Mouse (Mus musculus): ENCODE data around the gene Dnajc11.

Dnajc11 gene

GRCm38 (mm10) chr4:151932576-151933504, 651 bp upstream of the Dnajc11 start:
- no peak for DNase-seq

DNA sequence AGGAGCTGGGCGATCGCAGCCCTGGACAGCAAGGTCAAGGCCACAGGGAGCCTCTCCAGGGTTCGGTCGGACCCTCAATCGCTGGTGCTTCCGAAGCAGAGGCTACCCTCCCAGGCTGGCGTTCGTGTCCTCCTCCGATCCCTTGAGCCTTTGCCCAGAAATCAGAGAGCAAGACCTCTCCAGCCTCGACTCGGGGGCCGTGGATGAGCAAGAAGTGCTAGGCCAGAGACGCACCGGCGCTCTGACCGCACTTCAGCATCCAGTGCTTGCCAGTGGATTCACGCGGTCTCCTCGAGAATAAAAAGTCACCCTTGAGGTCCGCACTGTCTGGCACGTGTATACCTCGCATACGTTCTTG, 703 bp downstream of the Dnajc11 start:
- DNase-seq: no peak

DNA sequence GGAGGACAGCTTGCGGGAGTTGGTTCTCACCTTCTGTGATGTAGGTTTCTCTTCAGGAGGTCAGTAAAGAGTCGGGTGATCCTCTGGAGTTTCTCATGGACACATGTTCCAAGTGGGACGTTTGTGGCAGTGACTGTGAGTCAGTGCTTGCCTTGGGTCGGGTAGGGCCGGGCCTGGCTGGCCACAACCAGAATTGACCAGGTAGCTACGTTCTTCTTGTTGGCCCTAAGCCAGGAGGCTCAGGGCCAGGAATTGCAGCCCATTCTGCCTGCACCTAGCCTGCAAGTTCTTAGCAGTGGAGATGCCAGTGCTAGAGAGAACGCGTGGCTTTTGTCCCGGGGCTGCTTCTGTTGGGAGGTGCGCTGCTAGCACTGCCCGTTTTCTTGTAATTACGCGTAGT, 4.0 kb downstream of the Dnajc11 start:
- DNase-seq: no peak

DNA sequence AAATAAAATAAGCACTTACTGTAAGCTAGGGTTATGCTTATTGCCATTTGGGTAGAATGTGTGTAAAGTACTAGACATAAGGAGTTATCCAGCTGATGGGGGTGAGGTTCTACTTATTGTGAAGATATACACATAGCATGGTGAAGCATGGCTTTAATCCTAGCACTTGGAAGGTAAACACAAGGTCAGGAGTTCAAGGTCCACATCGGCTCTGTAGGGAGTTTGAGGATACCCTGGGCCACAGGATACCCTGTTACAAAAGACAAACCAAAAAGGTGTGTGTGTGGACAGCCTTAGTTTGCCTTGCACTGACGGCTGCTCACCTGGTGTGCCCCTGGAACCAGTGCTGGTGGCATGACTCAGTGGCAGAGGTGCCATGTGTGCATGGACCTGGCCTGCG, 4.6 kb downstream of the Dnajc11 start:
- DNase-seq: no peak

DNA sequence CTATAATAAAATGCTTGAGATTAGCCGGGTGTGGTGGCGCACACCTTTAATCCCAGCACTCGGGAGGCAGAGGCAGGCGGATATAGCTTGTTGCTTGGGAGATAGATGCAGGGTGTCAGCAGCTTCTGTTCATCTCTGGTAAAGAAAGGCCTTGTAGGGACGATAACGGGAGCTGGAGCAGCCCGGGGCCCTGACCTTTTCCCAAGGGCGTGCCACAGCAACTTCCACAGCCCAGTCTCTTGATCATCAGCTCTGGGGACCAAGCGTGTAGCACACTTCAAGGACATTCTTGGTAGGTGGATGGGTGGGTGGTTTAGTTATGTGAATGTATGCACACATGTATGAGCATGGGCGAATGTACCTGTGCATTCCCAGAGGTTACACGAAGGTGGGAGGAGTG, 12.7 kb downstream of the Dnajc11 start:
- no peak for DNase-seq

GRCm38 (mm10) chr4:151948497-151949471, 15.3 kb downstream of the Dnajc11 start:
- DNase-seq: no peak

DNA sequence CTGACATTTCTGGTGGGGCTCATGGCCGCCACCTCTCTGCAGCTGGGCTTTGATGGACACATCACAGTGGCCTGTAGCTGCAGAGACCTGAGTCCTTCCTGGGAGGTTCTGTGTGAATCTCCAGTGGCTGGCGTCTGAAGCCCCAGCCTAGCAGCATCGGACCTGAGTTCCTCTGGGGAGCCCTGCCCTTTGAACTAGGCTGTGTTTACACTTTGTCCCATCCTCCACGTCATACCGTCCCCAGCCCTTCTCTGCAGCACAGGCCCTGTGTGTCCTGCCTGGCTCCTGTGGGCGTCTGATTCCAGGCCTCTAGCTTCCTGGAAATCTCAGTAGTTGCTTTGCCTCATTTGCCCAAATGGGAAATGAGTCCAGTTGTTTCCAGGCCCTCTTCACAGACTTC, 19.7 kb downstream of the Dnajc11 start:
- no peak for DNase-seq

GRCm38 (mm10) chr4:151955791-151956190, 22.3 kb downstream of the Dnajc11 start:
- DNase-seq: no peak

- no peak for DNase-seq
Measured at GRCm38 (mm10) chr4:151957584-151958315, 24.3 kb downstream of the Dnajc11 start.

GRCm38 (mm10) chr4:151959849-151960512, 26.5 kb downstream of the Dnajc11 start:
- no peak for DNase-seq

- DNase-seq: peak; percentile 26 to 29
Measured at GRCm38 (mm10) chr4:151960513-151960854, 27.0 kb downstream of the Dnajc11 start.

DNA sequence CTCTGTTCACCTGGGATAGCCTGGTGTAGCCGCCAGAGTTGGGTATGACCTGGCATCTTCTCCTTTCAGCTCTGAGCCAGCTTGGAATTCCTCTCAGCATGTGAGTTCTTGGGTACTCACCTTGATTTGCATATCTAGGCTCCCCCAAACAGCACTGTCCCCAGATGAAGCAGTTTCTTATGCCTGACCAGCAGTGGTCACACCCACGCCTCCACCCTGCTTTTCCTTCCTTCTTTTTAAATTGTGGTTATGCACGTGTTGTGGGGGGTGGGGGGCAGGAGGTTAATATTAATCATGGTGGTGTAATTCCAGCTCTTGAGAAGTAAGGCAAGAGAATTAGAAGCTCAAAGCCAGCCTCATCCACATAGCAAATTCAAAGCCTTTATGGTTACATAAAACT, 29.3 kb downstream of the Dnajc11 start:
- DNase-seq: peak in 1 of 2 experiments; percentile 24

DNA sequence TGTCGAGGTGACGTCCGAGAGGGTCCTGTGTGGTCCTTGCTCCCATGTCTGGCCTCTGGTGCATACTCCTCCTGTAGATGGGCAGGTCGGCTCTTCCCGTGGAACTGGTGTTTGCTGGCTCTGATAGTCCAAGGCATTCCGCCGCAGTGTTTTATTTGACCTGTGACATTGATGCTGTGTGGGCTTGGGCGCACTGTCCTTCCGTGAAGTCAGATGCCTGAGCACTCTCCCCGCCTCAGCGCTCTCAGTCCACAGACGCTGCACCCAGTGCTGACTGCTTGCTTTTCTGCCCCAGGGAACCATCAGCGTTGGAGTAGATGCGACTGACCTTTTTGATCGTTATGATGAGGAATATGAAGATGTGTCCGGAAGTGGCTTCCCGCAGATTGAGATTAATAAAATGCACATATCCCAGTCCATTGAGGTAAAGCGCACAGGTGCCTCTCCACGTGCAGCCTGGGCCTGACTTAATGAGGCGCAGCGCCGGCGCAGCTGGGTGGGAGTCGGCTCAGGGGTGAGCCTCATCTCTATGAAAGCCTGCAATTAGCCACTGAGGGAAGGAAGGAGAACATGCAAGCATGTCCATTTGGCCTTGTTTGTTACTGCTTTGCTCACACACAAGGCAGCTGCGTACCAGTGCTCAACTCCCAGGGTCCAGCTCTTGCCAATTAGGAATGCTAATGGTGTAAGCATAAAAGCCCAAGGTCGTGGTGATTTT, 34.9 kb downstream of the Dnajc11 start:
- no peak for DNase-seq

DNA sequence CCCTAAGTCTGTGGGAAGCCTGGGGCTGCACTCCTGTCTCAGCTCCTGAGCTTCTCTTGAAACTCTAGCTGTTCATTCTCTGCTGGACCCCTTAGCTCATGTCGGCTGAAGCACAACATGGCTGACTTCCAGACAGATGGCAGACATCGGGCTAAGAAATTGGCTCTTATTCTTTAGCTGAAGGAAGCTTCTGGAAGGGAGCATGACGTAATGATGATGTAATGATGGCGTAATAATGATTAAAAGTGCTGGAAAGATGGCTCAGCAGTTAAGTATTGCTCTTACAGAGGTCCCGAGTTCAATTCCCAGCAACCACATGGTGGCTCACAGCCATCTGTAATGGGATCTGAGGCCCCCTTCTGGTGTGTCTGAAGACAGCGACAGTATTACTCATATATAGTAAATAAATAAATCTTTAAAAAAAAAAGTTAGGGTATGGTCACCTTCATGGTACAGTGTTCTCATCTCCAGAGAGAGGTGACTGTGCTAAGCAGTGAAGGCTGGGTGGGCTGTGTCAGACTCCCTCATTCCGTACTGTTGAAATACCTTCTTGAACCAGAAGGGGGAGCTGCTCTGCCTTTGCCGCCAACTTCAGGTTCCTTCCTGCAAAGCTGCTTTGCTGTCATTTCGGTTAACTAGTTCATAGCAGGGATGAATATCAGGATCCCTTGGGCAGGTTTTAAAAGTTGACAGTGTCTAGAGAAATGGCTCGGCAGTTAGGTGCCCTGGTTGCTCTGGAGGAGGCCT, 38.9 kb downstream of the Dnajc11 start:
- peak in 1 of 2 experiments; percentile 19 for DNase-seq

DNA sequence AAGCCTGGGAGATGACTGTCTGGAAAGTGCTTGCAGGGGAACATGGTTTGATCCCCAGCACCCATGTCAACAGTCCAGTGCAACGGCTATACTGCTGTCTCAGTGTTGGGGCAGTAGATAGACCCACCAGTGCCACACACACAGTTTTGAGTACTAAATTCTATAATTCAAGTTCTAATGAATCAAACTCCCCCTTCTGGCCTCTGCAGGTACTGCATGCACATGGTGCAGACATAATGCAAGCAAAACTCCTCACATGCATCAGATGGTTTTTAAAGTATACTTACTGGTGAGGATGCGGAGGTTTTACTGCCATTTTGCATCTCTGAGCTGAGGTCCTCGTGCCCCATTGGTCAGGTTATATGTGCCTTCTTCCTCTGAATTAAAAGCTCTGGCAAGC, 42.0 kb downstream of the Dnajc11 start:
- DNase-seq: no peak

DNA sequence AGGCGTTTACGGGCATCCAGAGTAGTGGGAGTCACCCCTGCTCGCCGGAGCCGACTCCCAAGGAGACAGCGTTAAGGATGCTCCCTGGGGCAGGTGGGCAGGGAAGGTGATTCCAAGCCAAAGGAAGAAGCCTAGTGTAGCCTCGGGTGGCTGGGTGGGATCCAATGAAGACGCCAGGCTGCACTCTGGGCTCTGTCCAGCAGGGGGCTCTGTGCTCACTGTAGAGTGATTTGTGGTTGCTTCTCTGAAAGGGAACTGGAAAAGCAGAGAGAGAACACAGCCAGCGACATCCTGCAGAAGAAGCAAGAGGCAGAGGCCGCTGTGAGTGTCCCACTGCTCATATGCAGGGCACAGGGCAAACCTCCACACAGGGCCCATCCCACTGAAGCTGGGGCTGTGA, 44.3 kb downstream of the Dnajc11 start:
- peak; percentile 75 to 78 for DNase-seq

DNA sequence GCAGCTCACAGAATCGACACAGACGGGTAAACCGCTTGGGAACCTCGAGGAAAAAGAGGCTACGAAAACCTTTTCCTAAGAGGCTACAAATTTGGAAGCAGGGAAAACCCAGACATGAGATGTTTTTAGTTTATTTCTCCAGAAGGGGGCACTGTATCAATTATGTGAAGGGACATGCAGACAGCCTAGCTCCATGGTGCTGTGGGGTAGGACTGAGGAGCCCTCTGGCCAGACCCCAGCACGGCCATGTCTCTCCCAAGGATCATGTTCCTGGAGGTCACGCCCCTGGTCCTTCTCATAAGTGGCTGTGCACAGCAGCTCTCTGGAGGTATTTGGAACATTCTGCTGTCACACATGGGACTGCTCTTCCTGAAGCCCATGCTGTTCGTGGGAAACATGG, 47.2 kb downstream of the Dnajc11 start:
- DNase-seq: no peak

DNA sequence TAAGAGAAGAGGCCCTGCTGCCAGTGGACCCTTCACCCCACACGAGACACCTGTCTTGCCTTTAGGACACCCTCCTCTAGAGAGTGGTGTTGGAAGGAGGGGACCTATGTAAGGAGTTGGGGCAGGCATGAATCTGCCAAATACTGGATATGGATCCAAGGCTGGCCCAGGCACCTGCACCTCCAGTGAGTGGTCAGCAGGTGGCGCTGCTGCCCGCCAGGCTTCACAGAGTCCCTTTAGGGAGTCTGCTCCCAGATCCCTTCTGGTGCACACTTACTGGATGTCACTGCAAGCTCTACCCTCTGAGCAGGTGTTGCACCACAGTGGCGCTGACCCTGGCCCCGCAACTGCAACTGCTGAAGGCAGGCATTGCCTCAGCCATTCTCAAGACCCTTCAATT, 47.9 kb downstream of the Dnajc11 start:
- peak; percentile 75 to 82 for DNase-seq

DNA sequence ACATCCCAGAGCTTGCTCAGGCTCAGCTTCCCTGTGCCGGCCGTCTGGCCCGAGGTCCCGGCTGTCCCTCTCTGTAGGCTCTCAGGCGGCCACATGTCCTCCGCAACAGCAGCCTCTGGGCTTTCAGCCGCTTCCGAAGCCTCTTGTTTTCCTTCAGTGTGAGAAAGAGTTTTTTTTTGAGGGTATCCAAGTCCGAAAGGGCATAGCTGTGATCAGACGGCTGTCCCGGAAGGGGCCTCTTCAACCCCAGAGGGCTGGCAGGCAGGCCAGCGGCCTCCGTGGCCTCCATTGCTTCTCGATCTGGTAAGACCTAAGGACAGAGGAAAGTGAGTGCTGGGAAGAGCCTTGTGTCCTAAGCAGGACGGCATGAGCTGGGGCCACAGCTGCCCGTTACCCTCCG, 49.6 kb downstream of the Dnajc11 start:
- no peak for DNase-seq

DNA sequence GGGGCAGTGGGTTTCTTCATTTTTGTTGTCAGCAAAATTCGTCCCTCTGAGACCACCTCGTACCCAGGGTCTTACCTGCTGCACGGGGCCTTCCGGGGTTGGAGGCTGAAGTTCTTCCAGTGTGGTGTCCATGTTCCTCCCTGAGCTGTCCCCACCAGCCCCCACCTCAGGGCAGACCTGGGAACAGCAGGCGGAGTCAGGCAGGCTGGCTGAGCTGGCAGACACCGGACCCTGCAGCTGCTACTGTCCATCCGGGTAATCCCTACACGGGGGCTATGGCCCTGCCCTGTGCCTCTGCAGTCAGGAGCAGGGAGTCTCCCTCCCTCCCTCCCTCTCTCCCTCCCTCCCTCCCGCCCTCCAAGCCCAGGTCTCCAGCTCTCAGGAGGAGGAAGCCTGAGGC, 50.1 kb downstream of the Dnajc11 start:
- no peak for DNase-seq

- DNase-seq: peak; percentile 51 to 68
Measured at GRCm38 (mm10) chr4:151985886-151986285, 52.4 kb downstream of the Dnajc11 start.

Data from lung, adult 18-20 months (tissue).